In the genomic region with DNA sequence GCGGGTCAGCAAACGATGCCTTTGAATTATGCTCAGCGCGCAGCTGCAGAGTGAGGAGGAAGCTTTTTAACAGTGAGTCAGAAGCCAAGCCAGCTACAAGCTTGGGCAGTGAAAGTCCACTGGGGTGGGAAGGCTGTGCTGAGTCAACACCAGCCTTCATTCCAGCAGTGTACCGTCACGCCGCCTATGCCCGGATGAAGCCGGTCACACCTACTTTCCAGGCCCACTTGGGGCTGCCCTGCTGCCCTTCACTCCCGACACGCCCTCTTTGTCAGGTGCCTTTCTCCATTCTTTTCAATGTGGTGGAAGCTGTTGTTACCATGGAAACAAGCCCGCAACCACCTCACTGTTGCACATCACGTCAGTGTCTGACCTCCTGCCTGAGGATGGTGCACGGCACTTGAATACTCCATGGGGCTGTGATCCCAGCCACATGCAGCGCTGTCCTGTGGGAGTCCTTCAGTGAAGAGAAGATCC, we compare ENCODE assay signal across 9 mouse cellular contexts. TPM values are rescaled to one million over a fixed set of nuclear protein-coding genes. Genes with fewer than 3 reads are reported as not detected.
A peak's percentile ranks its signal among the peaks of the same experiment; 100 is the strongest.
DNase-seq lines count a peak whose midpoint lies in the region; ATAC-seq and TF ChIP-seq lines count a peak whose summit lies in the region.
"Had no signal": no experiment of that assay in that cellular context is flagged by ENCODE, and none has a peak within 500 bp of the region (broad histone marks: within the 10 kb centered on the region; RNA-seq: fewer than 3 reads in every experiment).

No protein-coding gene starts in this region.

- H3K27me3 ChIP-seq in heart, embryonic 13.5 days (replicated peaks) = no peaks in the 10 kb centered on the region
- H3K27me3 ChIP-seq in kidney, postnatal 0 days (ENCODE audit: insufficient read depth, low read length) = no peaks in the 10 kb centered on the region
- H3K27me3 ChIP-seq in midbrain, embryonic 10.5 days (ENCODE audit: low read depth, poor library complexity, severe bottlenecking) = no peaks in the 10 kb centered on the region

- H3K36me3 ChIP-seq in heart, embryonic 13.5 days = peaks cover 7% of the 10 kb centered on the region
- H3K36me3 ChIP-seq in kidney, postnatal 0 days (ENCODE audit: insufficient read depth, low read length) = no peaks in the 10 kb centered on the region
- peaks cover 16% of the 10 kb centered on the region for H3K36me3 ChIP-seq in midbrain, embryonic 10.5 days

- no peak overlapping the region for H3K4me3 ChIP-seq in heart, embryonic 13.5 days
- no peak overlapping the region for H3K4me3 ChIP-seq in kidney, postnatal 0 days (replicated peaks; ENCODE audit: low read depth, low read length)
- H3K4me3 ChIP-seq in midbrain, embryonic 10.5 days = no peak overlapping the region

- H3K27ac ChIP-seq in heart, embryonic 13.5 days (replicated peaks) = peak overlapping the region; percentile 45
- H3K27ac ChIP-seq in kidney, postnatal 0 days = peak overlapping the region; percentile 70
- H3K27ac ChIP-seq in midbrain, embryonic 10.5 days (replicated peaks) = 0 out of 2 replicates have a peak overlapping the region, but pooled peaks have one; percentile 17
- H3K27ac ChIP-seq: macrophage had no signal

- peak; percentile 29 for DNase-seq in ovary, postnatal 14 days (ENCODE audit: low spot score)
- no peak for DNase-seq in ovary, postnatal 36 days (ENCODE audit: low spot score)
- peak; percentile 79 for DNase-seq in kidney, postnatal 0 days (ENCODE audit: low spot score)
- DNase-seq in midbrain, embryonic 10.5 days (ENCODE audit: low spot score) = peak; percentile 23
- DNase-seq in right cerebral cortex, adult 18-20 months = no peak
- DNase-seq in left cerebral cortex, adult 11 months (ENCODE audit: low spot score) = no peak
- DNase-seq in thymus, postnatal 36 days = no peak

- H3K4me2 ChIP-seq in heart, embryonic 13.5 days = no peak overlapping the region
- H3K4me2 ChIP-seq in kidney, postnatal 0 days (ENCODE audit: low read length) = no peak overlapping the region

- peaks cover 72% of the 10 kb centered on the region for H3K4me1 ChIP-seq in heart, embryonic 13.5 days
- peaks cover 38% of the 10 kb centered on the region for H3K4me1 ChIP-seq in kidney, postnatal 0 days (replicated peaks; ENCODE audit: insufficient read depth, low read length)
- H3K4me1 ChIP-seq in midbrain, embryonic 10.5 days = peaks cover 48% of the 10 kb centered on the region

- no peak overlapping the region for H3K9ac ChIP-seq in heart, embryonic 13.5 days
- no peak overlapping the region for H3K9ac ChIP-seq in kidney, postnatal 0 days (ENCODE audit: low read depth, low read length)

- TF ChIP-seq CTCF in kidney, postnatal 0 days (IDR thresholded peaks at IDR 0.05; ENCODE audit: low read depth) = no peak

- WGBS in heart, embryonic 13.5 days = 56% methylated on average over 15 of the region's 15 CpGs
- WGBS in kidney, postnatal 0 days = 45% methylated on average over 15 of the region's 15 CpGs
- WGBS in midbrain, embryonic 10.5 days = 72% methylated on average over 15 of the region's 15 CpGs

- no peaks in the 10 kb centered on the region for H3K9me3 ChIP-seq in heart, embryonic 13.5 days
- no peaks in the 10 kb centered on the region for H3K9me3 ChIP-seq in kidney, postnatal 0 days (replicated peaks; ENCODE audit: low read length)
- H3K9me3 ChIP-seq in midbrain, embryonic 10.5 days (replicated peaks) = no peaks in the 10 kb centered on the region

- no peak for ATAC-seq in heart, embryonic 13.5 days (ENCODE audit: extremely low read depth, insufficient number of reproducible peaks, low FRiP score, low TSS enrichment)
- peak; percentile 97 for ATAC-seq in kidney, postnatal 0 days (replicated peaks; ENCODE audit: low FRiP score, low read depth)

RNA-seq across cellular contexts. Expression of gene Cdc42bpb, which starts 24.0 kb away (rescaled TPM):
- 22.8 and 26.2 TPM in 2 replicates for polyA plus RNA-seq in heart, embryonic 13.5 days (2015; fragmentation: Nextera tagmentation; extraction: Ambion mirVana)
- 27.7 and 31.6 TPM in 2 replicates for polyA plus RNA-seq in kidney, postnatal 0 days (2015; fragmentation: Nextera tagmentation; extraction: Ambion mirVana)
- polyA plus RNA-seq in midbrain, embryonic 10.5 days (2016; fragmentation: Nextera tagmentation; extraction: Ambion mirVana) = 31.4 and 32.0 TPM in 2 replicates

RNA-seq across cellular contexts. Expression of gene Lbhd2, which starts 53.1 kb away (rescaled TPM):
- polyA plus RNA-seq in heart, embryonic 13.5 days (2015; fragmentation: Nextera tagmentation; extraction: Ambion mirVana) = 0.53 and 0.55 TPM in 2 replicates
- 12.6 and 14.3 TPM in 2 replicates for polyA plus RNA-seq in kidney, postnatal 0 days (2015; fragmentation: Nextera tagmentation; extraction: Ambion mirVana)
- not detected in 2 replicates for polyA plus RNA-seq in midbrain, embryonic 10.5 days (2016; fragmentation: Nextera tagmentation; extraction: Ambion mirVana)
- polyA plus RNA-seq: macrophage had no signal

Comparison
In these comparisons a context has a peak if more than half of its experiments do, and no peak if none do; other contexts are left out.
1. DNase-seq: peak in ovary, postnatal 14 days (single experiment), kidney, postnatal 0 days (single experiment) and midbrain, embryonic 10.5 days (single experiment); none in ovary, postnatal 36 days (single experiment), right cerebral cortex, adult 18-20 months (single experiment), left cerebral cortex, adult 11 months (single experiment) and thymus, postnatal 36 days (0 of 2).
2. H3K27ac ChIP-seq: peak in every context shown above with its lines; median percentile 70 in kidney, postnatal 0 days; 45 in heart, embryonic 13.5 days; 17 in midbrain, embryonic 10.5 days.